Mouse (Mus musculus) small intestine, adult 2 months (tissue): ENCODE measurements around the gene Safb. TPM values are rescaled to one million over a fixed set of nuclear protein-coding genes. Genes with fewer than 3 reads are reported as not detected.

Experiments used
- H3K27ac ChIP-seq: fragments of 200-500 bp; 2 replicates; pipeline ENCODE4 v1.5.1; 2012; ENCODE audit warnings: low read depth, low read length, control low read depth, inconsistent platforms; ENCODE audit not compliant: insufficient read depth
- H3K27me3 ChIP-seq: fragments of 200-500 bp; 2 replicates; pipeline ENCODE4 v1.6.1; 2012; ENCODE audit warnings: mild to moderate bottlenecking, moderate library complexity, low read length, inconsistent platforms; ENCODE audit not compliant: control insufficient read depth, insufficient read depth
- H3K36me3 ChIP-seq: fragments of 200-500 bp; 2 replicates; pipeline ENCODE4 v1.6.1; 2012; ENCODE audit warnings: mild to moderate bottlenecking, low read length, control low read depth, inconsistent platforms; ENCODE audit not compliant: control insufficient read depth, insufficient read depth
- H3K4me1 ChIP-seq: fragments of 200-500 bp; 2 replicates; pipeline ENCODE4 v1.6.1; 2012; ENCODE audit warnings: low read length, inconsistent platforms, mixed read lengths; ENCODE audit not compliant: control insufficient read depth, insufficient read depth, insufficient read length
- H3K4me3 ChIP-seq: fragments of 200-500 bp; 2 replicates; pipeline ENCODE4 v1.5.1; 2012; ENCODE audit warnings: low read depth, mild to moderate bottlenecking, control low read depth, inconsistent platforms, low read length, moderate library complexity
- CTCF ChIP-seq: fragments of 200-500 bp; IDR thresholded peaks from 2 replicates; pipeline ENCODE4 v1.5.1; 2012; ENCODE audit warnings: low read depth, mild to moderate bottlenecking, control low read depth, inconsistent platforms, low read length, moderate library complexity, mixed read lengths; ENCODE audit not compliant: insufficient replicate concordance, insufficient read length; ENCODE audit errors: extremely low read depth
- POLR2A ChIP-seq: fragments of 200-500 bp; IDR thresholded peaks from 2 replicates; pipeline ENCODE4 v1.6.1; 2012; ENCODE audit warnings: low read depth, mild to moderate bottlenecking, control low read depth, inconsistent platforms, low read length, moderate library complexity
- WGBS: fragments of 180-500 bp; shearing (Covaris S2); methylation state at CpG from one replicate; pipeline ENCODE4 v1.1.7; 2018; 5-methylcytosine and 5-hydroxymethylcytosine counted together
- polyA plus RNA-seq: library from polyadenylated mRNA; depleted of rRNA; stranded (reverse); fragments of >200 nt; gene quantifications from 2 replicates; pipeline ENCODE4 v1.2.3, GENCODE M21; 2012; rRNA removed

Gene Safb
- polyA plus RNA-seq, 1 experiment, result 95.7 TPM

DNA sequence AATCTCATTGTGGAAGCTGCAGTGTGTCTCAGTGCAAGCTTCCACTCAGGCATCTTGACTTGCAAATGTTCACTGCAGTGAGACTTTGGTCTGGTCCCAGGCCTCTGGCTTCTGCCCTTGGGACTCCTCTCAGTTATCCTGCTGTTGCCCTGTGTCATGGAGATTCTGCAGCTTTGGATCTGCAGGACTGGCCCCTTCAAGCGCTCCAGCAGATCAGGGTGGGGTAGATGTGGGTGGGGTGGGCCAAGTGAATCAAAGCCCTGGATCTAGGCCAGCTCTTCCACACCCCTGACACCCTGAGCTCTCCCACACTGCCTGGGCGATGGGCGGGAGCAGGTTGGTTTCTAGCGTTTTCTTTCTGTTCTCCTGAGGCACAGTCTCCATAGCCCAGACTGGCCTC, 47.2 kb downstream of the Safb start:
- 38% methylated on average over 4 of the region's 4 CpGs for WGBS
- Histone ChIP-seq H3K36me3 (no peaks in the 10 kb centered on the region), H3K4me1 (peaks cover 7% of the 10 kb centered on the region; the same call in 1 of the 2 replicates), H3K4me3 (no peak overlapping the region), H3K27me3 (no peaks in the 10 kb centered on the region), H3K27ac (no peak overlapping the region)
- TF ChIP-seq POLR2A (no peak), CTCF (no peak)

DNA sequence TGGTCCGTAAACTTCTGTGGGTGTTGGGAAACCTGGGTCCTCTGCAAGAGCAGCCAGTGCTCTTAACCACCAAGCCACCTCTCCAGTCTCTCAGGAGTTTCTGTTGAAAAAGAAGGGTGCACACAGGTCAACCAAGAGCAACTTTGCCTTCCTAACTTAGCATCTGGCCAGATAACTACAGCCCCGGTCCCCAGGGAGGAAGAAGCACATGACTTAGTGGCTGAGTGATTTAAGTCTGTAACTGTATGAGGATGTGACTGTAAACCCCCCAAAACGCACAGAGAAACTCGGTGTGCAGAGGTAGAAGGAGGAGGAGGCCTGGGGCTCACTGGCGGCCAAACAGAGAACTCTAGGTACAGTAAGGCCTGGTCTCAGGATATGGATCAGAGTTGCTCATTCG, 49.4 kb downstream of the Safb start:
- 82% methylated on average over 6 of the region's 6 CpGs for WGBS
- TF ChIP-seq POLR2A (no peak), CTCF (no peak)
- H3K27me3 ChIP-seq, result no peaks in the 10 kb centered on the region
- no peak overlapping the region for H3K27ac ChIP-seq
- H3K4me3 ChIP-seq, result no peak overlapping the region
- H3K36me3 ChIP-seq, result no peaks in the 10 kb centered on the region
- H3K4me1 ChIP-seq, result no peaks in the 10 kb centered on the region

DNA sequence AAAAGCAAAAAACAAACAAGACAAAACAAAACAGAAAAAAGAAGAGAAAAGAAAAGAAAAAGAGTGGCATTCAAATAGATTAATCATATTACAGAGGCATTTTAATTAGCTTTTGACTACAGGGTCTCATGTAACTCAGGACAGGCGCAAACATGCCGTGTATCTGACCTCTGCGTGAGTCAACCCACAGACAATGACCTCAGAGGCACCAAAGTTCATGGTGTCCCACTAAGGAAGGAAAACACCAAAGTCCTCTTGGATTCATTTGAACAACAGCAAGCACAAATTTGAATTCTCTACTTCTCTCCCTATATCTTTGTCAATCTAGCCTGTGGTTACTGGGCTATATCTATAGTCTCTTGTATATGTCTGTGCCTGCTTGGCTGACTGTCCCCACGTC, 58.6 kb downstream of the Safb start:
- Histone ChIP-seq H3K27ac (no peak overlapping the region), H3K27me3 (no peaks in the 10 kb centered on the region), H3K4me3 (no peak overlapping the region), H3K4me1 (no peaks in the 10 kb centered on the region), H3K36me3 (no peaks in the 10 kb centered on the region)
- TF ChIP-seq CTCF (no peak), POLR2A (no peak)
- WGBS, result 78% methylated on average over 4 of the region's 4 CpGs

DNA sequence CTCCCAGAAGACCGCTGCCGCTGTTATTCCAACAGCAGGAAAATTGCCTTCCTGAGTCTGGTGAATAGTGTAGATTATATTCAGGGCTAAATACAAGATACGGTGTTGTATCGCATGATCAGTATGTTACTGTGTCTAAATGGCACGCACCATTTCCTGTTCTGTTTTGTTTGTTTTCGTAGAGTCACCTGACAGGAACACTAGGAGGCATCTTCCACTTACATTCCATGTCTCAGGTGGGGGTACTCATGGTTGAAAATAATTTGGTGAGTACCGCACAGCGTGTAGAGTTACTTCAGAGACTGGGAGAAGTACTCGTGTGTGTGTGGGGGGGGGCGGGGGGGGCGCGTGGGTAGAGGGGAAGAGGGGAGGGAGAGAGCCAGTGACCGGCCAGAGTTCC, 62.9 kb downstream of the Safb start:
- no peaks in the 10 kb centered on the region for H3K36me3 ChIP-seq
- H3K27ac ChIP-seq, result no peak overlapping the region
- H3K4me1 ChIP-seq, result no peaks in the 10 kb centered on the region
- TF ChIP-seq CTCF (no peak), POLR2A (no peak)
- H3K27me3 ChIP-seq, result no peaks in the 10 kb centered on the region
- 47% methylated on average over 12 of the region's 13 CpGs for WGBS
- H3K4me3 ChIP-seq, result no peak overlapping the region

DNA sequence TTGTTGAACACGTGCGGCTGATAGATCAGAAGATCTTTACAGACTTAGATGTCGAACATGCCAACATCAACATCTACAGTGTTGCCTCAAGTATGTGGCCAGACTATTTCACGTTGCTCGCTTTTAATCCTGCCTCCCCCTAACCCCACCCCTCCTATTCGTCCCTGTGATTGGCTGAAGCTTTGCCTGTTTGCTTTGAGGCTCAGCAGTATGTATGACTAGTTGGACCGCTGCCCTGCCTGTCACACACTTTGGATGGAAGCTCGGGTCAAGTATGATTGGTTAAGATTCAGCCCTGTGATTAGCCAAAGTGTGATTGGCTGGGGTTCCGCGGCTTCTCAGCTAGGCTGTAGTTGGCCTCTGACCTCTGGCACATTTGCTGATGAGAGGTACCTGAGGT, 67.2 kb downstream of the Safb start:
- Histone ChIP-seq H3K4me3 (no peak overlapping the region), H3K4me1 (no peaks in the 10 kb centered on the region), H3K27ac (no peak overlapping the region), H3K36me3 (no peaks in the 10 kb centered on the region), H3K27me3 (no peaks in the 10 kb centered on the region)
- no peak for TF ChIP-seq CTCF
- 17% methylated on average over 10 of the region's 10 CpGs for WGBS

DNA sequence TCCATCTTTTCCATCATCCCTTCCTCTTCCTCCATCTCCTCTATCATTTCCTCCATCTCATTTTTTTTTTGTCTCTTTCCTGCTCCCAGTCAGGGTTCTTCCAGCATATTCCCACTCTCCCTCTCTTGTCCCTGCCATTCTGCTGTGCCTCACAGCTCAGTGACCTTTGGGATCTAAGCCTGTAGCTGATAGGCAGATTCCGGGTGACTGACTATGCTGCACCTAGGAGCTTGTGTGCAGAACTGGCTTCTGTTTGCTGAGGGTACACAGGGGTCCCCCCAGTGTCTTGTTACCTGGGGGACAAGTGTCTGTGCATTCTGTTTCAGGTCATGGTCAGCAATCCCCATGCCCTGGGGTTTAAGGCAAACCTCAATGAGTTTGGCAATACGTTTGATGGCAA, 70.1 kb downstream of the Safb start:
- 30% methylated on average over 2 of the region's 2 CpGs for WGBS
- Histone ChIP-seq H3K27ac (no peak overlapping the region), H3K36me3 (no peaks in the 10 kb centered on the region), H3K4me3 (no peak overlapping the region), H3K4me1 (no peaks in the 10 kb centered on the region), H3K27me3 (no peaks in the 10 kb centered on the region)
- TF ChIP-seq CTCF (no peak), POLR2A (no peak)

DNA sequence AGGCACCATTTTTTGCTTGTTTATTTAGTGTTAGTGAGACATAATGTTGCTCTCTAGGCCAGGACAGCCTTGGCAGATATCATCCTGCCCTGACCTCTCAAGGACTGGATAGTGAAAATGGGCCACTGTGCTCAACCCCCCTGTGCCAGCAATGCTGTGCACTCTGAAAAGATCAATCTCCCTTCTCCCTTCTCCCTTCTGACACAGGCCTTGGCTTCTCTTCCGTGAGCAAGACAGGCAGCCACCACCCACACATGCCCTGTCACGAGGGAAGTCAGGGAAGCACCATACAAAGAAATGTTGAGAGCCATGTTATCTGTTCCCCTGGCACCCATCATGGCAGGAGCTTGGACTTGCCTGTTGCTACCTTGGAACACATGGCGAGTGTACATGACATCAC, 70.7 kb downstream of the Safb start:
- Histone ChIP-seq H3K4me3 (no peak overlapping the region), H3K27me3 (no peaks in the 10 kb centered on the region), H3K4me1 (no peaks in the 10 kb centered on the region), H3K36me3 (no peaks in the 10 kb centered on the region), H3K27ac (no peak overlapping the region)
- WGBS, result 79% methylated on average over 3 of the region's 3 CpGs
- TF ChIP-seq POLR2A (no peak), CTCF (no peak)

Other genes starting within 250 kb of the Safb start
- gene Ptprs, start 108.3 kb upstream of the Safb start, polyA plus RNA-seq, result 42.5 and 54.1 TPM in 2 replicates
- gene Znrf4, start 72.4 kb upstream of the Safb start, polyA plus RNA-seq, result not detected in 2 replicates
- 2.7 TPM in 2 replicates for gene Gm20219, start 30.4 kb upstream of the Safb start, polyA plus RNA-seq
- 69.2 and 110 TPM in 2 replicates for gene Safb2, start 240 bp upstream of the Safb start, polyA plus RNA-seq
- gene 2410015M20Rik, start 24.9 kb downstream of the Safb start, polyA plus RNA-seq, result 136 and 142 TPM in 2 replicates
- gene Rpl36, start 28.6 kb downstream of the Safb start, polyA plus RNA-seq, result 1,882 and 2,245 TPM in 2 replicates
- 31.1 and 55.7 TPM in 2 replicates for gene Lonp1, start 42.1 kb downstream of the Safb start, polyA plus RNA-seq
- 0.09 and 0.25 TPM in 2 replicates for gene Catsperd, start 43.3 kb downstream of the Safb start, polyA plus RNA-seq
- 37.2 and 65.1 TPM in 2 replicates for gene Ranbp3, start 88.5 kb downstream of the Safb start, polyA plus RNA-seq
- gene Ndufa11, start 132.9 kb downstream of the Safb start, polyA plus RNA-seq, result 662 and 1,009 TPM in 2 replicates
- gene Vmac, start 133.2 kb downstream of the Safb start, polyA plus RNA-seq, result 13.2 and 18.0 TPM in 2 replicates
- 34.9 and 36.8 TPM in 2 replicates for gene Nrtn, start 172.7 kb downstream of the Safb start, polyA plus RNA-seq
- gene Dus3l, start 179.9 kb downstream of the Safb start, polyA plus RNA-seq, result 32.1 and 55.6 TPM in 2 replicates
- gene Prr22, start 185.4 kb downstream of the Safb start, polyA plus RNA-seq, result 2.0 and 3.7 TPM in 2 replicates
- 7.7 and 15.4 TPM in 2 replicates for gene Rfx2, start 246.2 kb downstream of the Safb start, polyA plus RNA-seq